ENCODE assay signal across 10 mouse cellular contexts in the genomic region with DNA sequence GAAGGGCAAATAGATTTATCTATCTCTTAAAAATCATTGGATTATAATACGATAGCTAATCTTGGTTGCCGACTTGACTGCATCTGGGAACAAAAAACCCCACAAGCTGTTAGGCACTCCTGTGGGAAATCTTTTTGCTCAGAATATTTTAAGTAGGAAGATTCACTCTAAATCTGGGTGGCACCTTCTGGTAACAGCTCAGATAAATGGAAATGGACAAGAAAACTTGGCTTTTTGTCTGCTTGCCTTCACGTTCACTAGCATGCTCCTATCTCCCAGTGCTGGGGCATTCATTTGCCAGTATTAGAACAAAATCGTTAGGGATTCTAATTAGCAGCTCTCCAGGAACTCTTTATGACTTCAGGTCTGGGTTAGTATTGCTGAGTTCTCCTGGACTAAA.
"Had no signal": no experiment of that assay in that cellular context is flagged by ENCODE, and none has a peak within 500 bp of the region (broad histone marks: within the 10 kb centered on the region; RNA-seq: fewer than 3 reads in every experiment).

No protein-coding gene starts in this region.

- DNase-seq: kidney, adult 18-20 months; kidney, postnatal 14 days; lung, embryonic 14.5 days; lung, postnatal 10 days; lung, postnatal 4 days; midbrain, embryonic 14.5 days; right cerebral cortex, postnatal 4 days; spleen, adult 18-20 months; thymus, adult 2 months; thymus, postnatal 25 days had no signal
